Mouse (Mus musculus) thymus, postnatal 4 days (tissue): ENCODE measurements around the gene Bcl2l11.
"Not testable (repeated sequence)": the region's sequence is repeated elsewhere in the genome, so short reads cannot be mapped to it uniquely, and the experiment has no call there.

Experiments
- DNase-seq: peaks from one replicate; pipeline ENCODE4 v3.0.0; 2021

Bcl2l11 gene

GRCm38 (mm10) chr2:128176391-128177044 is 50.7 kb downstream of the Bcl2l11 start:
- DNase-seq, result no peak

GRCm38 (mm10) chr2:128177241-128177661 is 51.4 kb downstream of the Bcl2l11 start:
- no peak for DNase-seq

DNA sequence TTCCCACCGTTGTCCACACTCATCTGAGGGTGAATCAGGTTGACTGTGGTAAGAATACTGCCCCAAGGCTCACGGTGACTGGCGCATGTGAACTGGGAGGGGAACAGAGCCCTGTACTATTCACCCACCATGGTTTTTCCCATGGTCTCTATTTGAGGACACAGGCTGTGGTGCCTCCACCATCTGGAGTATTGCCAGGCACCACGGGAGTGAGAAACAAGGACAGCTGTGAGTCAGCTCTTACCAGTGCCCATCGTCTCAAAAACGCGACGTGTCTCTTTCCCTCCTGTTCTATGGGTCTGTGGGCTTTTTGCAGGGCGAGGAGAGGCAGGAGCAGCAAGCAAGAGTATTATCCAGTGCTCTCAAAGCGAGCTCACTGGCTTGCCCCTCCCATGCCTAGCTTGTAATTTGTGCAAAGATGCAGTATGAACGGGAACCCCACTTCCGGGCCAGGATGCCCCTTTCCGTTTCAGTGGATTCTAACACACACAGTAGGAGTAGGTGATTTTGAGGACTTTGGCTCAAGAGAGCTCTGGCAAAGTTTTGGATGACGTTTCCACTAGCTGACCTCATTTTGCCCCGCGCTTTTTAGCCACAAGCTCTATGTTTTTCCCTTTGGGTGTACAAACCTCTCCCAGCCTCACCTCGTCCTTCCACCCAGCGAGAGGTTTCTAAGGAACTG is 53.4 kb downstream of the Bcl2l11 start:
- no peak for DNase-seq

- DNase-seq, result no peak
Observed at GRCm38 (mm10) chr2:128179808-128180379, 54.1 kb downstream of the Bcl2l11 start.

GRCm38 (mm10) chr2:128182181-128182580 is 56.3 kb downstream of the Bcl2l11 start:
- not testable (repeated sequence) for DNase-seq

DNA sequence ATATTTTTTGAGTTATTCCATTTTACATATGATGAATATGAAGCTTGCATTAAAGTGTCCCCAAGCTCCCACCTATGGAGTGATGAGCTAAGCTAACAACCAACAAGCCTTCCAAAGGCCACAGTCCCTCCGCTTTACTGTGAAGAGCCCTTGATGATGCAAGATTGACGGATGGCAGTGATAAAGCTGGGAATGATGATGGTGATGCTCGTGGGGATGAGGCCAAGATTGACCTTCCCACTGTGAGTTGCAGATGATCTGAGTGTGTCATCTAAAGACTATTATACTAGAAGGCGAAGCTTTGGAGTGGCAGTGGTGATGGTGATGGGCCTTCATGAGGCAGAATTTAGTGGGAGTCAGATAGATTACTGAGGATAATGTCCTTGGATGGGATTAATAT is 56.9 kb downstream of the Bcl2l11 start:
- no peak for DNase-seq

DNA sequence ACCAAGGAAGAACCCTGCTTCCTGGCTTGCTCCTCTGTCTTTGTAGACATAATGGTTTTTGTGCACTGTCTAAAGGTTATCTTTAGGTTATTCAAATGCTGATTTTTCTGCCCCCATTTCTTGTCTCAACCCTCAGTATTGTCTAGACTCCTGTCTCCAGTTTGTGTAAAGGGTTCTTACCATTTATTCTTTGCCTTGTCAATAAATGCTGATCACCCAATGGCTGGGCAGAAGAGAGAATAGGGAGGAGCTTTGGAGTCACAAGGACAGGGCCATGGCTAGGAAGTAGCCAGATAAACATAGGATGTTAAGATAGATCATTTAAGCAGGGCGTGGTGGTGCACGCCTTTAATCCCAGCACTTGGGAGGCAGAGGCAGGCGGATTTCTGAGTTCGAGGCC is 57.9 kb downstream of the Bcl2l11 start:
- DNase-seq, result no peak

GRCm38 (mm10) chr2:128185942-128186341 is 60.1 kb downstream of the Bcl2l11 start:
- DNase-seq, result no peak

DNA sequence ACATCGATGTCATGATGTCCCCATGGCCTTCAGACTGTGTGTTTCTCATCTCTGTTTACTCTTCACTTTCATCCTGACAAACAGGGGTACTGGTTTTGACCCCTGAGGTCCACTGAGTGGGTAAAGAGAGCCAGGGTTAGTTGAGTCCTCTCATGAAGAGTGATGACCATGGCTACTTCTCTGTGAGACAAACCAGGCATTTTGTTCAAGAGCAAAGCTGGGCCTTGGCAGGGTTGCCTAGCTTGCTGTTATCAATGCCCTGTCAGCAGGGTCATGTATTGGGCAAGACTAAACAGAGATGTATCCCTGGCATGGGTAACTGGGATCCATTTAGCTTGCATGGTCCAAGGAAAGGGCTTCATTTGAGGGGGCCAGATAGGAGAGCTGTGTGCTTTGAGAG is 61.4 kb downstream of the Bcl2l11 start:
- no peak for DNase-seq

DNA sequence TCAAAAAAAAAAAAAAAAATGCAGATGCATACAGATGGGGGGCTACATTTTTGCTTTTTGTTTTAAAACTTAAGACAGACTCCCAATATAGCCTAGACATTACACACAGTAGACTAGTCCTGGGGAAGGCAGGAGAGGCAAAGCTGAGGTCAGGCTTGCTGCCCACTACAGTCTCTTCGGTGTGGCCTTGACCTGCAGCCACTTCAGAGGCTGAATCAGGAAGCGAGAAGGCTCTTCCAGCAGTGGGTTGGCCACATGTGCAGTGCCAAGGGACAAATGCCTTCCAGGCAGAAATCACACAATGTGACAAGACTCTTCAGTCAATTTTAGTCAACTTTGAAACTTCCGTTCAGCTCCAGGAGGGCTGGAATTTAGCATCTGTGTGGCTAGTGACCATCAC is 62.6 kb downstream of the Bcl2l11 start:
- no peak for DNase-seq

DNA sequence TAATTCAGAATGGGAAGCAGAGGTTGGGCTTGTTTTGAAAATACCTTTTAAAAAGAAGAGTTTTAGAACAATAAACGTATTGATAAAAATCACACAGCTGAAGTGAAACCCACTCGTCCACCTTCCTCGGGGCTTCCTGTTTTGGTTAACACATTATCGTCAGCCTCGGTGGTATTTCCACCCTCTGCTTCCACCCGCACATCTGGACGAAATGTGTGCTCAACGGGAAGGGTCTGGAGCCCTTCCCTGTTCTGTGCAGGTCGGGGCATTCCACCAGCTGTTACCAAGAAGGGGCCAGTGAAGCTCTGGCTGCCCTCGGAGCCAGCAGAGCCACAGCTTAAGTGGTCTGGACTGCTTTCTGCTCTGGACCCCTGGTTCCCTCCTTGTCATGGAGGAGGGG is 63.9 kb downstream of the Bcl2l11 start:
- peak; percentile 30 for DNase-seq

GRCm38 (mm10) chr2:128190196-128190595 is 64.4 kb downstream of the Bcl2l11 start:
- peak; percentile 24 for DNase-seq

- DNase-seq, result no peak
Observed at GRCm38 (mm10) chr2:128193411-128193810, 67.6 kb downstream of the Bcl2l11 start.

DNA sequence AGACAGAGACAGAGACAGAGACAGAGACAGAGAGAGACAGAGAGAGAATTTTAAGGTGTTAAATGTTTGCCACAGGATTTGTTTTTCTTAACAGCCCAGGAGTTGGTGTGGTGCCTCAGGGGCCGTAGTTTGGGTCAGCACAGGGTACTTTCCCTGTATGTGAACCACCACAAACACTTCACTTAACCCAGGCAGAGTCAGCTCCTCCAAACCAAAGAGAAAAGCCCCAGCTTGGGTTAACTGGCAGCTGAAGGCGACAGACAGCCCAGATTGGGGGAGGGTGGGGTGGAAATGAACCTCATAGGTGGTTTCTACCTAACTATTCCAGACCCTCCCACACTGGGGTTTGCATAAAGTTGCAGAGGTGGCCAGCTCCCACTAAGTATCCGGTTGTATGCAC is 71.5 kb downstream of the Bcl2l11 start:
- DNase-seq, result no peak

- no peak for DNase-seq
Observed at GRCm38 (mm10) chr2:128203147-128203546, 77.3 kb downstream of the Bcl2l11 start.

DNA sequence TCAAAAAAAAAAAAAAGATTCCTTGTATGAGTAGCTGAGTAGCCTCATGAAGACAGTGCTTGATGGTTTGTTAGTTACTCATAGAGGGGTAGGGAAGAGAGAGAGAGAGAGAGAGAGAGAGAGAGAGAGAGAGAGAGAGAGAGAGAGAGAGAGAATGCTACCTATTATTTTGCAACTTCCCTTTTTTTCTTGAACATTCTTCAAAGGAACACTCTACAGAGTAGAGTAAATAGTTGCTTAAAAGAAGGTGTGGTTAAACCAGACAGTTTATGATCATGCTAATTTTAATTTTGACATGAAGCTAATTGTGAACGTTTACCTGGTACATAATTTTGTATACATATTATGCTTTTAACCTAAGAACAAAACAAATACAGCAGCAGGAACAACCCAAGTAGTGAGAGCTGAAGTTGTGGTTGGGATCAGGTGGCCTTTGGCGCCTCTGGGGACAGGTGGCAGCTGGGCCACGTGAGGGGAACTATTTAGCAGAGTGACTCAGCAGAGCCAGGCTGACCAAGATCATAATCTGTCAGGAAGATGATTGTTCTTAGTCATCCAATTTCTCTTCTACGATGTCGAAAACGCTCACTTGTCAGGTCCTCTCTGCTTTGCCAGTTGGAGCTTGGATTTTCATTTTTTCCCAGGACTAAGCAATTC is 78.0 kb downstream of the Bcl2l11 start:
- DNase-seq, result peak; percentile 55

- no peak for DNase-seq
Observed at GRCm38 (mm10) chr2:128208541-128208940, 82.7 kb downstream of the Bcl2l11 start.

- DNase-seq, result no peak
Observed at GRCm38 (mm10) chr2:128209841-128210329, 84.0 kb downstream of the Bcl2l11 start.

GRCm38 (mm10) chr2:128210376-128210775 is 84.5 kb downstream of the Bcl2l11 start:
- DNase-seq, result no peak

- DNase-seq, result no peak
Observed at GRCm38 (mm10) chr2:128211022-128211880, 85.4 kb downstream of the Bcl2l11 start.

- DNase-seq, result no peak
Observed at GRCm38 (mm10) chr2:128211881-128212209, 86.0 kb downstream of the Bcl2l11 start.
